Mouse (Mus musculus) spleen, postnatal 36 days (tissue): ENCODE measurements around the gene Fbxo39.

Experiments used
- DNase-seq, 2 experiments: peaks; one replicate each; pipeline ENCODE4 v3.0.0; 2022; ENCODE audit warnings: low spot score in 2 of 2, mixed read lengths in 1 of 2

Fbxo39 gene

DNA sequence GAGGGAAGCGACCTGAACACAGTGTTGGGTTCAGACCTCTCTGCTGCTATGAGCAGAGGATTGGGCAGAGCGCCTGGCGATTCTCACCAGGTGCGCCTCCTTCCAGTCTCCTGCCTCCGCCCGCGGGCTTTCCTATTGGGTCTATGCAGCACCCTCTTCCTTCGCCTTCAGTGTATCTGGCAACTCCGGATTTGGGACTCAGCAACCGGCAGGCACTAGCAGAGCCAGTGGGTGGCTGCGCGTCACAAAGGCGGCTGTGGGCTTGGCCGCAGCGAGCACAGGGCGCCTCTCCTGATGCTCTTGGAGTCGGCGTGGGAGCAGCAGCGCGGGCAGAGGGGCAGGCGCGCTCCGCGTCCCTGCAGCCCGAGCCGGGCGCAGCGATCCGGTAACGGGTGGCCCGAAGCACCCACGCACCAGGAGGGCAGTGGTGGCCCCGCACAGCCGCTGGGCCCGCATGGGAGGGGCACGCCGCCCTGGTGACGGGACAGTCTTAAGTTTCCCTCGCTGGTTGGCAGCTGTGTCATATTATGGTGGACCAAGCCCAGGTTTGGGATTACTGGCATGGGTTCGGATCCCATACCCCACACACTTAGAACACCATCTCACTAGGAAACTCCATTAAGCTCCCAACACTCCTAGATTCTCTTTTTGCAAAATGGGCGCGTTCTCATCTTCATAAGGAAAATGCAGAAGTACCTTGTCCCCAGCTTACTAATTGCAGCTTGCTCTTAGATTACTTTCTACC, at the start of gene Fbxo39:
TSS of gene Fbxo39 (plus strand) at position 294 of the 745 bp plus-strand sequence.
- DNase-seq: no peak

DNA sequence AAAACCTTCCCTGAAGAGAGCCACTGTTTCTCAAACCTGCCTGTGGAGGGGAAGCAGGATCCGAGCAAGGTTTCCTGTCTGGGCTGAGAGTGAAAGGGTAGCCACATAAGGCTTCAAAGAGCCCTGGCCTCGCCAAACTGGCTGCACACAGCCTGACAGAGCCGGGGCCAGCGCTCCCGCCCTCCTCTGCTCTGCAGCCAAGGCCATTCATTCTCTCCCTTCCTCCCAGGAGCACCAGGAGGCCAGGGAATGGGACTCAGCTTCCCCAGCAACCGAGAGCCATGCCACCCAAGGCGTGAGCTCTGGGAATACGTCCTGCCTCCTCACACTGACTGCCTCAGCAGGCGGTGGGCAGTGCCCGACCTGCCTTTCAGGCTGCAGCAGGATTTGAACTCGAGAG, 48.8 kb upstream of the Fbxo39 start:
- no peak for DNase-seq

DNA sequence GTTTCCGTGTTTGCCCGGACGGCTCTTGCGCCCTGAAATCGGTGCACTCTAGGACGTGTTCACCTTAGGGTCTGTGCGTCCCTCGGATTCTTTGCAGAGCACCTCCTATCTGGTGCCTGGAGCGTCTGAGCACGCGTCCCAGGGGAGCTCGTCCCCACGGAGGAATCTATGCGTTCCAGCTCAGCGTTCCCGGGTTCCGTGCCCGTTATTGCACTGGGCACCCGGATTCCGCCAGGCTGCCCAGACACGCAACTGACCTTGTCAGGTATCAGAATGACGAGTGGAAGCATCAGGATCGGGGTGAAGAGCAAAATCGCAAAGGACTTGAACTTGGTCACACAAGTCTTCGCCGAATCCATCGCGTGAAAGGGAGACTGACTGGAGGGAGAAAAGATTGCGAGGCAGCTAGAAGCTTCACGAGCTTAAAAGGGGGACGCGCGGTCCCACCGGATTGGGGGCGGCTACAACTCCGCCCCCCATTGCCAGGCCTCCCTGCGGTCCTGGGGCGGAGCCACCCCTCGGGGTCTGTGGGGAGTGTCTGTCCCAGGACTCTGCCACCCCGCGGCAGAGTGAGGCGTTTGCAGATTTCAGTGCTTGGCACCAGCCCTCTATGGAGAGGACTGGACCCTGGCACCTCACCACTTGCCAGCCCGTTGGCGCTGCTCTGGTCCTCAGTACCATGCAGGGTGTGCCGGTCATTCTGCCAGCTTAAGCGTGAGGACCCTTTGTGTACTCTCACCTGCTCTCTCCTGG, 47.9 kb upstream of the Fbxo39 start:
- peak in 1 of 2 experiments; percentile 8 for DNase-seq

DNA sequence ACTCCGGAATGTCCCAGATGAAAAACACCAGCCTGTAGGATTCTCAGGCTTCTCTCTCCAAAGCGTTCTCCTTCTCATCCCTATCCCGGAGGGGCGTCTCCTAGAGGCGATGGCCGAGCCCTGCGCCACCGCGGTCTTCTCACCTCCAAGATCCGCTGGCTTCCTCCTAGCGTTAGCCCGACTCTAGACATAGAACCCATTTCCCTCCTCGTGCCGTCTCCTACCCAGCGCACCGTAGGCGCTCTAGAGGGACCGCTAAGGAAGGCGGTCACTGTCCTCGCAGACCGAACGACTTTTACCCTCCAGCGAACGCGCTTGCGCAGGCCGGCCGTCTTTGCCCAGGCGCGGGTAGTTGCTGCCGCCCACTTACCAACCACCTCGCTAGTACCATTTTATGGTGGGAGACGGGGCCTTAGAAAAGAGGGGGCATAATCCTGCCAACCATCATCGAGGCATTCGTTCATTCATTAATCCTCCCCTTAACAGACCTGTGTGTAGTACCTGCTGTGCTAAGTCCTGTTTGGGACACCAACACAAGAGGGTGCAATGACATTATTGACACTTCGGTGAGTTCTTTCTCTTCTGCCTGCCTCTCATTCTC, 47.2 kb upstream of the Fbxo39 start, which contains the start of gene Slc13a5:
TSS of gene Slc13a5 (minus strand) at position 263 of the 601 bp plus-strand sequence.
- DNase-seq: no peak

DNA sequence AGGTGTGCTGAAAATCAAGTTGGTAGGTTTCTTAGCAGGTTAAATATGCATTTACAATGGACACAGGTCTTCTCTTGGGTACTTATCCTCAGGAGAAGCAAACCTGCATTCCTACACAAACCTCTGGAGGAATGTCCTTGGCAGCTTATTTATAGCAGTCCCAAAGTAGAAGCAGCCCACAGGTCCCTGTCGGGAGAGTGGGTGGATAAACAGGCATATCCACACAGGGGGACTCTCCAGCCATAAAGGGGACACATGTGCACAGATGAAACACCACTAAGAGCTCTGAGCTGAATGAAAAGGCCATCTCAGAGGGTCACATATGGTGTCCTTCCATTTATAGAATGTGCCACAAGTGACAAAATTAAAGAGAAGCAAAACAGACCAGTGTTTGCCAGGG, 42.5 kb upstream of the Fbxo39 start:
- DNase-seq: no peak

DNA sequence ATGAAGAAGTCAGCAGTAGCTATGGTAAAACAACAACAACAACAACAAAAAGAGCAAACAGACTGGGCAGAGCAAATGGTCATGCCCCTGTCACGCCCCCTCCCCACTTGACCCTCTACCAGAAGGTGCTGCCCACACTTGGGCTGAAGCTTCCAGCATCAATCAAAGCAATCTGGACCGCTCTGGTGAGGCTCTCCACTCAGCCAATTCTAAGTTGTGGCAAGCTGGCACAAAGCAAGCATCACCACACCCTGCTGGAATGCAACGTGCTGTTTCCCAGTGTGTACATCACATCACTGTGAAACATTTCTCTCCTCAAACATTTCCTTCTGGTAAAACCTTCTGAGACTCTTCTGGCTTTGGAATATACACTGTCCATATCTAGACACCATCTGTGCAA, 40.9 kb upstream of the Fbxo39 start:
- no peak for DNase-seq

DNA sequence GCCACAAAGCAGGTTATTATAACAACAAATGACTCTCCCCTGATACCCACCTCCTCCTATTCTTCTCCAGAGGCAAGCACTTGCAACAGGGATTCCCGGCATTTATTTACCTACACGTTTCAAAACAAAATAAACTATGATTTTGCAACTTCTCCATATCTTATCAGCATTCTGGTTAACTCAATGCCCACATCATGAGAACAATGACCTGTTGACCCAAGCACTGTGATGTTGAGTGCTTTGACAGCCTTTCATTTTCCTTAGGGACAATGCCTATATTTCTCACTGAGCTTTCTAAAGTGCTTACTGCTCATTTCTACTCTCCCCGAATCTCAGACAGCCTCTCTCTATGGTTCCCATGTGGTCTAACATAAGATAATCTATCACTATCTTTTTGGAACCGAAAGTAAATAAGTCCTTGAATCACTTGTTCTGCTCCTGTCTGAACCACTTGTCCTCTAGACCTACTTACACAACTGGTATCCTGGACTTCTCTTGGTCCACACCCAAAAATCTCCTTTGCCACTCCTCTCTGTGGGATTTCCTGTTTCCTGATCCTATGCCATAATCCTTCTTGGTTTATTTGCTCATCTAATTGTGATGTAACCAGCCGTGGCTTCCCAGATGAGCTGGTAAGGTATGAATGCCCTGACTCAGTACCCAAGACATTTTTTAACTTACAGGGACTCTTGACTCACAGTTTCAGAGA, 32.9 kb upstream of the Fbxo39 start:
- DNase-seq: no peak

DNA sequence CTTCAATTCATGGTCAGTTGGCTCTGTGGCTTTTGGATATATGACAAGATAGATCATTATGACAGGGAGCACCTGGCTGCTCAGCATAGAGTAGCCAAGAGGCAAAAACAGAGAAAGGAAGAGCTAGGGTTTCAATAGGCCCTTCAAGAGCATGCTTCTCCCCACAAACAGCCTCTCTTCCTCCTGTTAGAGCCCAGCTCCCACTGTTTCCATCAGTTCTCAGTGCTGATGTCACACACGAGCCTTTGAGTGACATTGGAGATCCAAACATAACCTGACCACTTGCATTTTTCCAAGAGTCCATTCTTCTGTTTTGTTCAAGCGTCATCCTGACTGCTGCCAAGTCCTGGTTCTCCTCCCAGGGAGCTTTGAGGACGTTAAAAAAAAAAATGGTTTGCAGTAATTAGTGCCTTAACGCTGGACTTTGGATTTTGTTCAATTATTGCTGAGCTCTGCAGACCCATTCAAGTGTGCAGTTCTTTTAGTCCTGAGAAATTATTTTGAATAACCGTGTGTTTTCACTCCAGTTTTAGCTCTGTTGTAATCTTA, 32.3 kb upstream of the Fbxo39 start:
- DNase-seq: no peak

DNA sequence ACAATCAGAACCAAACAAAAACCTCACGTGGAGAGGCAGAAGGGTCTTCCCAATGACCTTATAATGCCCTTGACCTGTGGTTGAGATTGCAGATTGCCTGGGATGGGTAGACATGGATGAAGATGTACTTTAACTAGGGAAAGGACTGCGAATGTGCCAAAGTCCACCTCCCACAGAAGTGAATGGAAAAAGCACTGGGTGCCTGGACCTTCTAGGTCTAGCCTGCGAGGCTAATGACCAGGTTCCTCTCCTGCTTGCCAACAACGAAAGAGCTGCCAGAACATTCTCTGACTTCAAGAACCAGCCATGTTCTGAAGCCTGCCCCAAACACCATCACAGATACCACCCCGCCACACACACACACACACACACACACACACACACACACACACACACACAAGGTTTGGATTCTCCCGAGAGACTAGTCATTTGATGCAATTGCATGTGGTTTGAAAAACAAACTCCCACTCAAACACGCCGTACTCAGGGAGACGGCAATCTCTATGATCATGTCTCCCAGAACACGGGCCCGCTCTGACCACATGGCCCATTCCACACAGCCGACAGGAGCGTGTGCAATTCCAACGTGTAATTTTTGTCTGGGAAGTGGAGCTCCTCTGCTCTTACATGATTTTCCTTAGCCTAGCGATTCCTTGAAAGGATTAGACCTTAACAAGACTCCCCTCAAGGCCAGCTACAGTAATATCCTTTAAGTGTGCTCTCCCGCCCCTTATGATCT, 30.6 kb upstream of the Fbxo39 start:
- no peak for DNase-seq

DNA sequence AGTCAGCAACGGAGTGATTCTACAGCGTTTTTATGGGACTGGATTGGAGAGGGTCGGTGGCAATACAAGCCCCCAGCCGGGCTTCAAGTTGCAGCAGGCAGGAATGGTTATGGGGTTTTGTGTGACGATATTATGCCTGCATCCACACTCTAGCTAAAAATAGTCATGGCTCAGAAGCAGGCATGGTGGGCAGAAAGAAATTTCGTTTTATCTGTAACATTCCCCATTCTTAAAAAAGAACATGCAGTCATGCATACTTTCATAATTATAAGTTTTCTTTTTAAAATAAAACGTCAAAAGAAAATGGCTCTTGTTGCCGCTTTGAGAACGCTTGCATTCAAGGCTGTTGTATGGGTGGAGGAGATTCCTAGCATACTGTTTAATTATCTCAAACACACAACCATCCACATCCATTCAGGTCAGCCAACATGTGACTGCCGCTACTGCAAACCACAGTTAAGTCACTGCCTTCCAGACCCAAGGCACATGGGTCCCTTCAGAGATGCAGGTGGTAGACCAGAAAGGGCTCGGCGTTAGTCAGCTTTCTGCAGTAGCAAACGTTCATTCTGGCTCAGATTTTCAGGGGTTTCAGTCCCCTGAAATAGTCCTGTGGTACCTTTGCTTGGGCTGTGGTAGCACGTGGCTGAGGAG, 29.6 kb upstream of the Fbxo39 start:
- DNase-seq: no peak

DNA sequence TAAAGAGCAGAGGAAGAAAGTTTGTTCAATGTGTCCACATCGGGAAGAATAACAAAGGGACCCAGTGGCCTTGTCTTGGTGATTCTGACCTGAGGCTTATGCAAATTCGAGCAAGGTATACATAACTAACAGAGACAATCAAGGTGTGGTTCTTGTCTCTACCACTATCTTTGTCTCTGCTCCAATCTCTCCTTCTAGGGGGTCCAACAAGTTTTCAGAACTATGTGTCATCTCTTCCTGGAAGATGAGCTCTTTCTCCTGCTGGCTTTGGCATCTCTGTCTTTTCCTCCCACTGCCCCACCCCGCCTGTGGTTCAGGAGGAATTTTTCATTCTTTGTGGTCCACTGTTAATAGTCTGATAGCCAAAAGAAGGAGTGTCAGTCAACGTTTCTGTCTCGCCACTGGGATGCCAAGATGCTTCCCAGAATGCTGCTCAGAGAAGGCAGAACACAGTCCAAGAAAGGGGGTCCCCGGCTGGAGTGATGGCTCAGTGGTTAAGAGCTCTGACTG, 28.2 kb upstream of the Fbxo39 start:
- no peak for DNase-seq

DNA sequence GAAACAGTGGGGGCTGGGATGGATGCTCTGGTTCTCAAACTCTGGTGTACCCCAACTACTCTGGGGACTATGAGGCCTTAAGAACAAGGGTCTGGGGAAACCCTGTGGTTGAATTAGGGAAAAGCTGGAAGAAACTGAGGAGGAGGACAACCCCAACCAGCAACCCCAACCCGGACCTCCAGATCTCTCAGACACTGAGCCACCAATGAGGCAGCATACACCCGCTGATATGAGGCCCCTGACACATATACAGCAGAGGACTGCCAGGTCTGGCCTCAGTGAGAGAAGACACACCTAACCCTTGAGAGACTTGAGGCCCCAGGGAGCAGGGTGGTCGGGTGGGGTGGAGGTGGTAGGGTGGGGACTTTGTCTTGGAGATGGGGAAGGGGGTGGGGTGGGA, 27.6 kb upstream of the Fbxo39 start:
- no peak for DNase-seq

DNA sequence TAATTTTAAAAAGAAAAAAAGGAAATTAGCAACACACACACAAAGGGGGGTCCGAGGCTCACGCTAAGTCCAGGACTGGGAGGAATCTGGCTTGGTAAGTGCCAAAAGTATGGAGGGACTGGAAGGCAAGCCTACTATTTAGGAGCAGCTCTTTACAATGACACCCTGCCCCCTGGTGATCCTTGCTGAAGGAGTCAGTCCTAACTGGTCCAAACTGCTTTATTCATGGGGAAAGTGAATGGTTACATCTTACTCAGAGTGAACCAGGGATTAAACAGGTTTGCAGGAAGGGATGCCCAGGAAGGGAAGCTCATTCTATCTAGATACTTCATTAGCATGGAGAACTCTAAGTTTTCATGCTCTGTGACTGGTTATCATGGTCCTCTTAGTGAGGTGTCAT, 27.1 kb upstream of the Fbxo39 start:
- no peak for DNase-seq

DNA sequence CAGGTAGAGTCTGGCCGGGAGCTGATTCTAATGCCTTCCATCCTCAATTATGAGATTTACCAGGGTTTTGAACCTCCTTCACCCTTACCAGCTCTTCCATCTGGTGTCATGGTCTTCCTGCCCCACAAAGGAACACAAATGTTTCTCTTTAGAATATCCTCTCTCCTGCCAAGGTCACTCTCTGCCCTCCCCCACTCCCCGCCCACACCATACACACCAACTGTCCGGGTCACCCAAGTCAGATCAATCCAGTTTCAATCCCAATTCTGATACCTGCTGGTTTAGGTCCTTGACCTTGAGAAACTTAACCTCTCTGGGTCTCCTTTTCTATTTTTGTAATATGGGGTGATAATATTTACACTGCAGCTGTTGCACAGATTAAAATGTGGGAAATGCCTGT, 26.7 kb upstream of the Fbxo39 start:
- no peak for DNase-seq

DNA sequence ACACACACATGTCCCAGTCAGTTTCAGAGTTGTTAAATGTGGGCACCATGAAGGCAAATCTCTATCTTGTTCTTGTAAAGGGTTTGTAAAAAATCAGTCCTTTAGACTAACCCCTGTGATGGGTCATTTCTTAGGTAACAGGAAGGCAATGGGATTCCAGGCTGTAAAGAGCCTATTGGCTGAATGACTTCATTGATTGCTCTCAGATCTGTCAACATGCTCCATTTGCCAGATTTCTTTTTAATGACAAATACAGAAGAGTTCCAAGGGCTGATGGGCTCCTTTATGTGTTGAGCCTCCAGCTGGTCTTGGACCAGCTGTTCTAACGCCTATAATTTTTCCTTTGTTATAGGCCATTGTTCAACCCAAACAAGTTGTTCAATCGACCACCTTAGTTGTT, 21.1 kb upstream of the Fbxo39 start:
- DNase-seq: no peak

DNA sequence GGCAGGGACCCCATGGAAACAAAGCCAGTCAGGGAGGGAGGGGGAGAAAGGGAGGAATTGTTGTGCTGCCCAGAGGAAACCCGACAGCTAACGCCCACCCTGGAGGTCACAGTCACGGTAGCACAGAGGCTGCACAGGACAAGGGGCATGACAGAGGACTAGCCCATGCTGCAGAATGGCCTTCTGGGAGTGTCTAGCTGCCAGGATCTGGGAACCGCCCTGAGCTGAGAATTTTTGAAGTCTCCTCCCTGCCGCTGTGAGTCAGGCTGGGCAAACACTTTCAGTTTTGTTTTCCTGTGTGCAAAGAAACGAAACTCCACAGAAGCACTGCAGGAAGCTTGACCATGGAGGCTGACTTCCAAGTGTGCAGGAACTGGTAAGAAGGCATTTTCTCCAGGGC, 12.9 kb upstream of the Fbxo39 start, which contains the start of gene Xaf1:
TSS of gene Xaf1 (plus strand) at position 296 of the 400 bp plus-strand sequence.
- DNase-seq: peak; percentile 65 to 72

DNA sequence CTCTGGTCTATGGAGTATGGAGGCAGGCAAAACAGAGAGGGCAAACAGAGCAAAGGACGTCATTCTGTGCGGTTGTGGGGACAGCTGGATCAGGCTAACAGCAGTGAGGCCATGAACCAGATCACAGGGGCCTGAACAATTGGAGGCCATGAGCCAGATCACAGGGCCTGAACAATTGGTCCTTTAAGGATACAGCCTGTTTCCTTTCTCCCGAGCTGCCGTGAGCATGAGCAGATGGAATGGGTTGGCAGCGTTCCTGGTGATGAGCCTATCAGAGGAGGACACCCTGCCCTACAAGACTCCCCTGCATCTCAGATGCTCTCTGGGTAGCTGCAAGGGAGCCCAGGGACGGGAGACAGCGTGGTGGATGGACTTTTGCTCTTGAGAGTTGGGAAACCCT, 12.0 kb upstream of the Fbxo39 start:
- no peak for DNase-seq

DNA sequence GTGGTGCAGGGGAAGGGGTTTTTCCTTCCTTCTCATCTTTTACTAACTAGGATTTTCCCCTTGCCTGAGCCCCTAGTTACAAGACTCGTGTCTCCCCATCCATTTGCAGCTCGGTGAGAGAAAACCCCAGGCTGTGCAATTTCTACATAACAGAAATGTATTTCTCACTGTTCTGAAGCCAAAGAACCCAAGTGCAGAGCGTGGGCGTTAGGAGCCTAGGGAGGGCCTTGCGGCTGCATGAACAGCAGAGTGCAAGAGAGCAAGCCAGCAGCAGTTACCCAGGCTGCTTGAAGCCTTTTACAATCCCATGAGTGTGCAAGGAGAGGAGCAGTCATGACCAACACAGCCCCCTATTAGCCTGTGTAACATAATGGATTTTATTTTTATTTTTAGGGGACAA, 6.8 kb upstream of the Fbxo39 start:
- no peak for DNase-seq

DNA sequence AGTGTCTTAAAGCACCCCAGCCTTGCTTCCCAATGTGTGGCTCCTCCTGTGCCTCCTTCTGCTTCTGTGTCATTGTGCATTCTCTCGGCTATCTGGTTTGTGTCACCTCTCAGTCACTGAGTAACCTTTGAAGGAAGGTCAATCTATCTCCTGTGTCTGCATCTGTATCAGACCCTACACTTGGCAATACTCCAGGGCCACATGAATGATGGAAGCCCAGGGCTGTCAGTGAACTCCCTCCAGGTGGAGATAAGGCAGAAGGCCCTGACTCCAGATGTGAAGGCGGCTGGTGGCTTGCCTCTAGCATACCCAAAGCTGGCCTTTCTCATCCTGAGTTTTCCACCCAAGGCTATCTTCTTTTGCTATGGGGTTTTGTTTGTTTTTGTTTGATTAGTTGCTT, 5.3 kb upstream of the Fbxo39 start:
- peak in 1 of 2 experiments; percentile 23 for DNase-seq

DNA sequence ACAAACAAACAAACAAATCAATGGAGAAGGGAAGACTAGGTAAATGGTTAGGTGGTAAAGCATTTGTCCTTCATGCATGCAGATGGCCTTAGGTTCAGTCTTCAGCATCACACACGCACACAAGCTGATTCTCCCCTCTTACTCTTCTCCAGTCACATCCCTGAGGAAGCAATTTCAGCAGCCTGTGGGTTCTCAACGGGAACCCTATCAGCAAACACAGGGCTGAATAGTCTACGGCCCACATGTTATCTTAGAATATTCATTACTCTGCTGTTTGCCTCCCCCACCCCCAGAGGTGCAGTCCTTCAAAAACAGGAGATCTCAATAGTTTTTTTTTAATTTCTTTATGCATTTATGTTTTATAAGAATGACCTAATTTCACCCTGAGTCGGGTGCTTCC, 3.8 kb upstream of the Fbxo39 start:
- no peak for DNase-seq
